Mouse (Mus musculus): ENCODE results near the gene Gm17581. TPM values are rescaled to one million over a fixed set of nuclear protein-coding genes. Genes with fewer than 3 reads are reported as not detected.

The Gm17581 gene
- polyA plus RNA-seq, 1 experiment from 2014 or later = not detected

DNA sequence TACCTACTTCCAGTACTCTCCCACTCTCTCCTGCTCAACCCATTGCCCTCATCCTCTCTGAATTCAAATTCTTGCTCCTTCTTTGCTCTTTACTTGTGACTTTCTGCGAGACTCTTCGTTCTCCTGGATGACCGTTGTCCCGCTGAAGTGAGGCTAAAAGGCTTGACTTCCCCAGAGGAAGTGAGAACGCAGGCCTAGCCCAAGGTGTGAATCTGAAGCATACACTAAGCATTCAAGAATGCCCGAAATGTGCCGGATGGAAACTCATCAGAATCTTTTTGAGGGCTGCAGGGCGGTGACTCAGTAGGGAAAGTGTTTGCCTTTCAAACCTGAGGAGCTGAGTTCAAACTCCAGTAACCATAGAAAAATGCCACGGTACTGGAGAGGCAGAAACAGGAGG, 7.7 kb upstream of the Gm17581 start:
- Histone ChIP-seq H3K27ac (ENCODE audit: low read length) (peak overlapping the region; percentile 6; the same call in 1 of the 2 replicates), H3K36me3 (ENCODE audit: control insufficient read depth, insufficient read depth) (no peaks in the 10 kb centered on the region), H3K4me3 (ENCODE audit: low read length) (no peak overlapping the region), H3K4me2 (ENCODE audit: low read depth, low read length) (no peak overlapping the region), H3K9ac (ENCODE audit: low read length) (no peak overlapping the region), H3K4me1 (ENCODE audit: control insufficient read depth, insufficient read depth, low read length) (peaks cover 10% of the 10 kb centered on the region), H3K27me3 (ENCODE audit: control insufficient read depth, insufficient read depth, low read length) (no peaks in the 10 kb centered on the region), H3K9me3 (replicated peaks; ENCODE audit: control insufficient read depth, low read length) (no peaks in the 10 kb centered on the region)
- ATAC-seq (replicated peaks; ENCODE audit: extremely low read depth, insufficient read depth, low FRiP score) = no peak
- WGBS = 72% methylated on average over 9 of the region's 9 CpGs

DNA sequence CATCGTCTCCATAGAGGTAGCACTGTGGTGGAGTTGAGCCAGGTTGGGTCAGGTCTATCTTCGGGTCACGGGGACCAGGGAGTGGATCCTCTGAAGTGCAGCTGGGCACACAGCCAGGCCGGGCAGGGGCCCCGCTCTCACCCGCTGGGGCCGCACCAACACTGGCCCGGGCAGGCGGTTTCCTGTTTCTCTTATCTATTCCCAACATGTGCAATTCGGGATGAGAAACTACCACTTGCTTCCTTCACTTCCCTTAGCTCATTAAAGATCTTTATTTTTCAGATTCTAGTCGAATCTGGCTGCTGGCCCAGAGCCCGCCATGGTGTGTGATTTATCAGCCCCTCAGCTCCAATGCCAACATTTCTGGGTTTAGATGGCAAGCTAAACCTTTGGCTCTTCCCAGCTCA, 7.3 kb upstream of the Gm17581 start:
- no peak overlapping the region for H3K9ac ChIP-seq (ENCODE audit: low read length)
- peaks cover 10% of the 10 kb centered on the region for H3K4me1 ChIP-seq (ENCODE audit: control insufficient read depth, insufficient read depth, low read length)
- H3K4me2 ChIP-seq (ENCODE audit: low read depth, low read length) = 0 out of 2 replicates have a peak overlapping the region, but pooled peaks have one; percentile 0
- no peak overlapping the region for H3K4me3 ChIP-seq (ENCODE audit: low read length)
- no peaks in the 10 kb centered on the region for H3K9me3 ChIP-seq (replicated peaks; ENCODE audit: control insufficient read depth, low read length)
- ATAC-seq (replicated peaks; ENCODE audit: extremely low read depth, insufficient read depth, low FRiP score) = peak; percentile 94
- WGBS = 24% methylated on average over 12 of the region's 12 CpGs
- H3K27me3 ChIP-seq (ENCODE audit: control insufficient read depth, insufficient read depth, low read length) = no peaks in the 10 kb centered on the region
- peak overlapping the region; percentile 61 for H3K27ac ChIP-seq (ENCODE audit: low read length)
- no peaks in the 10 kb centered on the region for H3K36me3 ChIP-seq (ENCODE audit: control insufficient read depth, insufficient read depth)

DNA sequence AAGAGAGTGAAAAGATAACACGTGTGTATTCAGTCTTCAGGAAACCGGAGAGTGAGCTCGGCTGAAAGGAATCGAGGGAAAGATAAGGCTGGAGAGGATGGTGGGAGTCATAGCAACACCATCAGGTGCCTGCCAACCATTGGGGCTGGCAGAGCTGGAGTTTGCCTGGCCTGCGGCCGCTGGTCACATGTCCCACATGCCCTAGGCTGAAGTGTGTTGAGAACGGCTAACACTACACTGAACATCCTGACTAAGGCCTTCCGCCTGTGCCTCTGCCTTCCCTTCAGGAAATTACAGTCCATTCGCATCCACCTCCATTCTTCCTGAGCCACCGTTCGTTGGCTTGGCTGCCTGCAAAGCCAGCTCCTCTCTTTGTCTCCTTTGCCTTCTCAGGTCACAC, 6.5 kb upstream of the Gm17581 start:
- Histone ChIP-seq H3K4me2 (ENCODE audit: low read depth, low read length) (peak overlapping the region; percentile 10; the same call in 1 of the 2 replicates), H3K27ac (ENCODE audit: low read length) (peak overlapping the region; percentile 61), H3K4me1 (ENCODE audit: control insufficient read depth, insufficient read depth, low read length) (peaks cover 10% of the 10 kb centered on the region), H3K4me3 (ENCODE audit: low read length) (no peak overlapping the region), H3K9ac (ENCODE audit: low read length) (no peak overlapping the region), H3K36me3 (ENCODE audit: control insufficient read depth, insufficient read depth) (no peaks in the 10 kb centered on the region), H3K27me3 (ENCODE audit: control insufficient read depth, insufficient read depth, low read length) (no peaks in the 10 kb centered on the region), H3K9me3 (replicated peaks; ENCODE audit: control insufficient read depth, low read length) (no peaks in the 10 kb centered on the region)
- WGBS = 38% methylated on average over 11 of the region's 11 CpGs
- peak; percentile 66 for ATAC-seq (replicated peaks; ENCODE audit: extremely low read depth, insufficient read depth, low FRiP score)

DNA sequence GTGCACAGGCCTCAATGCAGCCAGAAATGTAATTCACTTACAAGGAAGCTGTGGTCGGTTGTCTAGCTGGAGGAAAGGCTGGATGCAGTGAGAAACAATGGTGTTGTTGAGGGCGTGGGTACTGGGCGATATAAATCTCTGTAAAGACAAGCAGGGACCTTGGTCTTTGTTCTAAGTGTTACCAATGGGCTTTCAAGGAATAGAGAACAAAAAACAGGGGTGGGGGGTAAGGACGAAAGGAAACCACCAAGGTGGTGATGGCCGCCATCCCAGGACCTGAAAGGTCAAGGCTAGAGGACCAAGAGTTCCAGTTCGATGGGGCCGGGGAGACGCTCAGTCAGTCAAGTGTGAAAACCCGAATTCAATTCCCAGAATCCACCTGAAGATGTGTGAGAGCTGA, 2.1 kb upstream of the Gm17581 start:
- Histone ChIP-seq H3K9ac (ENCODE audit: low read length) (no peak overlapping the region), H3K27ac (ENCODE audit: low read length) (no peak overlapping the region), H3K27me3 (ENCODE audit: control insufficient read depth, insufficient read depth, low read length) (no peaks in the 10 kb centered on the region), H3K4me2 (ENCODE audit: low read depth, low read length) (no peak overlapping the region), H3K4me3 (ENCODE audit: low read length) (no peak overlapping the region), H3K36me3 (ENCODE audit: control insufficient read depth, insufficient read depth) (no peaks in the 10 kb centered on the region), H3K9me3 (replicated peaks; ENCODE audit: control insufficient read depth, low read length) (no peaks in the 10 kb centered on the region), H3K4me1 (ENCODE audit: control insufficient read depth, insufficient read depth, low read length) (peaks cover 9% of the 10 kb centered on the region)
- ATAC-seq (replicated peaks; ENCODE audit: extremely low read depth, insufficient read depth, low FRiP score) = no peak
- WGBS = 67% methylated on average over 9 of the region's 9 CpGs

DNA sequence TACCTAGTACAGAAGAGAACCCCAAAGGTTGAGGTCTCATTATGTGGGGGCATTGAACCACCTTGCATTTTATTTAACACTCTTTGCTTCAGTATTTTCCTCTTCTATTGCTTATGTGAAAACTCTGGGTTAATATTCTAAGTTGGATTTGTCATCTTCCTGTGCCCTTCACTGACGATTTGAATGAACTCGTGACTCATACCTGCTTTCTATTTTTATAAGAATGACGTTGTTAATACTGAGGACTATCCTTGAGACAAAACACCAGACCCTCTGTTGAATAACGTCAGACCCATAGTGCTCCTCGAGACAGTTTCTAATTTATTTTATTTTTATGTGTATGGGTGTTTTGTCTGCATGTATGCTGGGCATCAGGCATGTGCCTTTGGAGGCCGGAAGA, 1.3 kb upstream of the Gm17581 start:
- Histone ChIP-seq H3K9me3 (replicated peaks; ENCODE audit: control insufficient read depth, low read length) (no peaks in the 10 kb centered on the region), H3K4me1 (ENCODE audit: control insufficient read depth, insufficient read depth, low read length) (peaks cover under 1% of the 10 kb centered on the region), H3K27ac (ENCODE audit: low read length) (no peak overlapping the region), H3K27me3 (ENCODE audit: control insufficient read depth, insufficient read depth, low read length) (no peaks in the 10 kb centered on the region), H3K36me3 (ENCODE audit: control insufficient read depth, insufficient read depth) (no peaks in the 10 kb centered on the region), H3K4me2 (ENCODE audit: low read depth, low read length) (no peak overlapping the region), H3K9ac (ENCODE audit: low read length) (no peak overlapping the region), H3K4me3 (ENCODE audit: low read length) (no peak overlapping the region)
- WGBS = 48% methylated on average over 6 of the region's 6 CpGs
- no peak for ATAC-seq (replicated peaks; ENCODE audit: extremely low read depth, insufficient read depth, low FRiP score)

DNA sequence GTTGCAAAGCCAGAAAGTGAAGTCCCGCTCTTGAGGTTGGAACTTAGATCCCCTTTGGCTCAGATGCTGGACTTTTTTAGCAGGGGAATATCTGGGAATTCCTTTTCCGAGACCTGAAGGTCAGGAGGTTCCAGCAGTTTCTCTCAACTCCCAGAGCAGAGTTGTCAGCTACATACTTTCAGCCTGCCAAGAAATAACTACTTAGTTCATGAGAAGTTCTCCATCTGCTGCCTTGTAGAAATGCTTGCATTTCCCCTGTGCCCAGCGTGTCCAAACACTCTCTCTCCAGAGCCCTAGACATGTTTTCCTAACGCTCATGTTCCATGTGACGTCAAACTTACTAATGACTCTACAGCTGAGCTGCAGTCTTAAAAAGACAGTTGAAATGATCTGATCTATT, 586 bp downstream of the Gm17581 start:
- H3K36me3 ChIP-seq (ENCODE audit: control insufficient read depth, insufficient read depth) = no peaks in the 10 kb centered on the region
- no peak overlapping the region for H3K27ac ChIP-seq (ENCODE audit: low read length)
- no peak for ATAC-seq (replicated peaks; ENCODE audit: extremely low read depth, insufficient read depth, low FRiP score)
- no peak overlapping the region for H3K4me2 ChIP-seq (ENCODE audit: low read depth, low read length)
- no peak overlapping the region for H3K9ac ChIP-seq (ENCODE audit: low read length)
- no peaks in the 10 kb centered on the region for H3K9me3 ChIP-seq (replicated peaks; ENCODE audit: control insufficient read depth, low read length)
- WGBS = 57% methylated on average over 5 of the region's 5 CpGs
- no peak overlapping the region for H3K4me3 ChIP-seq (ENCODE audit: low read length)
- H3K27me3 ChIP-seq (ENCODE audit: control insufficient read depth, insufficient read depth, low read length) = no peaks in the 10 kb centered on the region
- H3K4me1 ChIP-seq (ENCODE audit: control insufficient read depth, insufficient read depth, low read length) = no peaks in the 10 kb centered on the region

DNA sequence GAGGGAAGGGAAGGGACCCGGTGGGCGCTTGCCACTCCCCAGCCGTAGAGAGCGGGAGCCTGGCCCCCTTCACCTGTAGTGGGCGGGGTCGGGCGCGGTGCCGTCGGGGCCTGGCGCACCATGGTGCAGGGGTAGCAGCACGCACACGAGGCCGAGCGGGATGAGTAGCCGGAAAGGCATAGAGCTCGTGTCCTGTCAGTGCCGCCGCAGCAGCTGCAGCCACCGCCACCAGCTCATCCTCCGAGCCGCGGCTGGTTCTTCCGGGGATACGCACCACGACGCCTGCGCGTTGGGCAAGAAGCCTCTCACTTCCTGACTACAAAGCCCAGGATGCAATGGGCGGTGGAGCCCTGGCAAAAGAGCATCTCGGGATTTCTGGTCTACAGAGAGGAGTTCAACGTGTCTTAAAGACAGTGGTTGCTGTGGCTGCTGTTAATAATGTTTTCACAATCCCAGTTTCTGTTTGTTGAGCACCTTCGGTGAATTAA, 6.5 kb downstream of the Gm17581 start, which contains the start of gene Edem2:
TSS of gene Edem2 (minus strand) at position 318 of the 488 bp plus-strand sequence.
- H3K9me3 ChIP-seq (replicated peaks; ENCODE audit: control insufficient read depth, low read length) = no peaks in the 10 kb centered on the region
- H3K4me3 ChIP-seq (ENCODE audit: low read length) = peak within 1 kb of the TSS; percentile 94
- peaks cover 6% of the 10 kb centered on the region for H3K4me1 ChIP-seq (ENCODE audit: control insufficient read depth, insufficient read depth, low read length)
- H3K4me2 ChIP-seq (ENCODE audit: low read depth, low read length) = peak within 1 kb of the TSS; percentile 95
- 0 out of 2 replicates have a peak, but pooled peaks cover 2% of the 10 kb centered on the region for H3K36me3 ChIP-seq (ENCODE audit: control insufficient read depth, insufficient read depth)
- H3K27ac ChIP-seq (ENCODE audit: low read length) = no peak within 1 kb of the TSS
- peak; percentile 92 for ATAC-seq (replicated peaks; ENCODE audit: extremely low read depth, insufficient read depth, low FRiP score)
- H3K9ac ChIP-seq (ENCODE audit: low read length) = peak within 1 kb of the TSS; percentile 85
- WGBS = under 1% methylated on average over 33 of the region's 33 CpGs
- H3K27me3 ChIP-seq (ENCODE audit: control insufficient read depth, insufficient read depth, low read length) = no peaks in the 10 kb centered on the region

DNA sequence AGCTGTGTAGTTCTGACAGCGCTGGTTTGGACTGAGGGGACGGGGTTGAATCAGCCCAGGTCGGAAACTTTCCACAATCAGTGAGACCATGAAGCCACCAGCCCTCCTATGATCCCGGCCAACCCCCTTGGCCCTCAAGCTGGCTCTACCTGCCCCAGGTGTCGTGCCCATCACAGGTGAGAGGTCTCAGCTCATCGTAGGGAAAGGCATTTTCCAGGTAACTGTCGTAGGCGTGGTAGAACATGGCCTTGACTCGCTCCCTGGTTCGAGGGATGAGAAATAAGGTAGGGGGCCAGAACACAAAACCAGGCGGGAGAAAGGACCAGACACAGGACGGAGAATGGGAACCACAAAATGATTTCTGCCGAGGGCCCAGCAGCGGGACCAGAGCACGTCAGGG, 6.9 kb downstream of the Gm17581 start:
- ATAC-seq (replicated peaks; ENCODE audit: extremely low read depth, insufficient read depth, low FRiP score) = no peak
- H3K4me3 ChIP-seq (ENCODE audit: low read length) = peak overlapping the region; percentile 94
- 0 out of 2 replicates have a peak, but pooled peaks cover 2% of the 10 kb centered on the region for H3K36me3 ChIP-seq (ENCODE audit: control insufficient read depth, insufficient read depth)
- H3K9ac ChIP-seq (ENCODE audit: low read length) = peak overlapping the region; percentile 85
- H3K27ac ChIP-seq (ENCODE audit: low read length) = no peak overlapping the region
- peak overlapping the region; percentile 95 for H3K4me2 ChIP-seq (ENCODE audit: low read depth, low read length)
- peaks cover 6% of the 10 kb centered on the region for H3K4me1 ChIP-seq (ENCODE audit: control insufficient read depth, insufficient read depth, low read length)
- WGBS = 3% methylated on average over 15 of the region's 15 CpGs
- H3K27me3 ChIP-seq (ENCODE audit: control insufficient read depth, insufficient read depth, low read length) = no peaks in the 10 kb centered on the region
- H3K9me3 ChIP-seq (replicated peaks; ENCODE audit: control insufficient read depth, low read length) = no peaks in the 10 kb centered on the region

DNA sequence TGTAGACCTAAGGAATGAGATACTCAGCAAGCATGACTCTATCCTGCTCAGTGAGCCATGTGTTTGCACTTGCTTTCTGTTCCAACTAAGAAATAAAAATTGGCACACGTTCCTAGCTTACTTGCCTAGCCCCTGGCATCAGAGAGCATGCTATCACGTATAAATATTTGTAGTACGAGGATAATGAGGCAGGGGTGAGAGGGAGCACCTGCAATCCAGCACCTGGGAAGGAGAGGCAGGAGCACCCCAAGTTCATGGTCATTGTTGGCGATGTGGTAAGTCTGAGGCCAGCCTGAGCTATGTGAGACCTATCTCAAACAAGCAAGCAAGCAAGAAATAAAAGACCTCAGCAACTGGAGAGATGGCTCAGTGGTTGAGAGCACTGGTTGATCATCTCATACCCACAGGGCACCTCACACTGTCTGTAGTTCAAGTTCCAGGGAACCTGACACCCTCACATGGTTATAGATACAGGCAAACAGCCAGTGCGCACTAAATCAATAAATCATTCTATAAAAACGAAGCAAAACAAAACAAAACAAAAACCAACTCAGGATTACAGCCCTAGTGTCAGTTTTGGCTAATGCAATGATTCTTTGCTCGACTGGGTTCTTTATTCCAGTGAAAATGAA, 7.8 kb downstream of the Gm17581 start:
- Histone ChIP-seq H3K36me3 (ENCODE audit: control insufficient read depth, insufficient read depth) (0 out of 2 replicates have a peak, but pooled peaks cover 2% of the 10 kb centered on the region), H3K4me2 (ENCODE audit: low read depth, low read length) (no peak overlapping the region), H3K27ac (ENCODE audit: low read length) (no peak overlapping the region), H3K9ac (ENCODE audit: low read length) (no peak overlapping the region), H3K4me3 (ENCODE audit: low read length) (no peak overlapping the region), H3K4me1 (ENCODE audit: control insufficient read depth, insufficient read depth, low read length) (peaks cover 6% of the 10 kb centered on the region), H3K9me3 (replicated peaks; ENCODE audit: control insufficient read depth, low read length) (no peaks in the 10 kb centered on the region), H3K27me3 (ENCODE audit: control insufficient read depth, insufficient read depth, low read length) (no peaks in the 10 kb centered on the region)
- WGBS = 77% methylated on average over 7 of the region's 7 CpGs
- ATAC-seq (replicated peaks; ENCODE audit: extremely low read depth, insufficient read depth, low FRiP score) = no peak

Measured in heart, embryonic 16.5 days (tissue).